Mouse (Mus musculus): ENCODE results near the gene Ralgds.
A peak's percentile ranks its signal among the peaks of the same experiment; 100 is the strongest.

Ralgds gene

DNA sequence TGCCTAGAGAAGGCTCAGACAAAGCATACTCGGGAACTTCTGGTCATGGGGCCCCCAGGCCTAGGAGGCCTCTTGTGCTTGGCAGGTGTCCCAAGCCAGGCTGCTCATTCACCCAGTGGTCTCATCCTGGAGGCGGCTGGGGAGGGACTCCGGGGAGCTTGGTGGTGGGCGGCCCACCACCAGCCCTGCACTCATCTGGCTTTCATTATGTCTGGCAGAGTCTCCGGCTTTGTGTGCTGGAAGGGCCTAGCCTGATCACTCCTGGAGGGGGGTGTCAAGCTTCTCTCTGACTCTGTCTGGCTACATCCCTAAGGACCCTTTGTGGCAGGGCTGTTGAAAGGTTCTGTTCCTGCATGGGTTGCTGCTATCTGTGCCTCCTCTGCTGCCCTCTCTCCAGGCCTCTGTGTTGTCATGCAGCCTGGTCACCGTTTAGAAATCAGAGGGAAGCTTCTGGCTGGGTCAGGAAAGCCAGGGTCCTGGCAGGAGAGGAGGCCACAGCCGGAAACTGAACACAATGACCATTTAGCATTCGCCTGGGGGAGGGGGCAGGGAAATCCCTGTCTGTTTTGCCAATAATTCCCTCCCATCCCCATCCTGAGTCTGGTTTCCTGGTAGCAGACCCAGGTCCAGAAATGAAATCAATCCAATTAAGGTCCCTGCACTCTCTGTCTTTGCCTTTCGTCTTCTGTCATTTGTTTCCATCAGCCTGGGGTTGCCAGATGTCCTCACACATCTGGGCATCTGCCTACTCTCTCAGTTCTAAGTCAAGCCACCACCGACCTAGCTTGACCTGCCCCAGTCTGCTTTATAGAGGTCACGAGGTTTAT is 21.7 kb downstream of the Ralgds start:
- no peak for DNase-seq

GRCm38 (mm10) chr2:28535263-28535540 is 22.3 kb downstream of the Ralgds start:
- DNase-seq, result no peak

DNA sequence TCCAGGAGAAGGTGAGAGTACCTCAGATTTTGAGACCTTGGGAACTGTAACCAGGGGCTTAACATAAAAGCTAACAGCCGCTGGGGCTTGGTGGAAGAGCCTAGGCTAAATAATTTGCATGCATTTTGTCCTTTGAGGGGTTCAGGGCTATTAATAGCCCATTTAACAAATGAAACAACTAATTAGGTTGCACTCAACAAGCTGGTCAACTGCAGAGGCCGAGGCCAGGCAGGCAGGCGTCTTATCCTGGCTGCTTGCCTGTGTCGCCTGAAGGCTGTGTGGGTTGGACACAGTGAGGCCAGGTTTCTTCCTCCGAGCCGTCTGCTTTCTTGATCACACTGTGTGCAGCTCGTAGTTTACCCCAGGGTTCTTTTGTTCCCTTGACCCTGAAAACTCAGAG is 22.7 kb downstream of the Ralgds start:
- DNase-seq, result no peak

GRCm38 (mm10) chr2:28536166-28536565 is 23.2 kb downstream of the Ralgds start:
- no peak for DNase-seq

DNA sequence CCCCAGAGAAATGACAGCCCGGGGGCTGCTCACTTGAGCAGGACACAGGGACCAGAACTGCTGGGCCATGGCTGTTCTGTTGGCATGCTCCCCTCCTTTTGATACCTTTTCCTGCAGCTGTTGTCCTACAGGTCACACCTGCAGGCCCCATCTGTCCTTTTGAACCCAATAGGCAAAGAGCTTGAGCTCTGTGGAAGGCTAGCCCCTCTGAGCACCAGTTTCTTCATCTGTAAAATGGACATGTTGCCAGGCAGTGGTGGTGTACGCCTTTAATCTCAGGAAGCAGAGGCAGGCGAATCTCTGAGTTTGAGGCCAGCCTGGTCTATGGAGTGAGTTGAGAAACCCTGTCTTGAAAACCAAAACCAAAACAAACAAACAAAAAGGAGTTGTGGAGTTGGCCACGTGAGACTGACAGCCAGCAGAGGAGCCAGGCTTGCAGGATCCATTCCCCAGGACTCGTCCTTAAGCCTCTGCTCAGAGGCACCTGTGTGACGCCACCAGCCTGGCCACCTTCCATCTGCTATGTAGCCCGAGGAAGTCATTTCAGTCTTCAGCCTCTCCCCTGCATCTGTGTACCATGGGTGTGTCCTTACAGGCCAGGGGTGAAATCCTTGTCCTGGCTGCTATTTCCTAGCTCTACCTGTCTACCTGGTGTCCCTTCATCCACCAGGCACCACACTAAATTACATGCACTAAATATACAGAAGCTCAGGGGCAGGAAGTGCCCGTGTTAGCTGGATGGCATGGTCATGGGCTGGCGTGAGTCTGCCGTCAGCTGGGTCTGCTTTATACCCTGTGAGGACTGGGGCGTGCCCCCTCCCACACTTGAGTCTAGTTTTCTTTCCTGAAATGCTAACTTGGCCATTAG is 24.1 kb downstream of the Ralgds start:
- no peak for DNase-seq

DNA sequence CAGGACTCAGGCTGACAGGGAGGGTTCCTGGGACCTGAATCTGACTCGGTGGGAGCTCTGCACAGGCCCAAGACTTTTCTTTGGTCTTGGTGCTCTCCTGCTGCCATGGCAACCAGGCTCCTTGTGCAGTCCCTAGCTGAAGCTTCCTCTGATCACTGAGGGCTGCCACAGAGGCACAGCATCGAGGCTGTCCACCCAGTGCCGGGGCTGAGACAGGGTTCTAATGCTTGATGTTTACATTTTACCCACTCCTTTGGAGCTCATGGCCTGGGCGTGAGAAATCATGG is 24.7 kb downstream of the Ralgds start:
- no peak for DNase-seq

DNA sequence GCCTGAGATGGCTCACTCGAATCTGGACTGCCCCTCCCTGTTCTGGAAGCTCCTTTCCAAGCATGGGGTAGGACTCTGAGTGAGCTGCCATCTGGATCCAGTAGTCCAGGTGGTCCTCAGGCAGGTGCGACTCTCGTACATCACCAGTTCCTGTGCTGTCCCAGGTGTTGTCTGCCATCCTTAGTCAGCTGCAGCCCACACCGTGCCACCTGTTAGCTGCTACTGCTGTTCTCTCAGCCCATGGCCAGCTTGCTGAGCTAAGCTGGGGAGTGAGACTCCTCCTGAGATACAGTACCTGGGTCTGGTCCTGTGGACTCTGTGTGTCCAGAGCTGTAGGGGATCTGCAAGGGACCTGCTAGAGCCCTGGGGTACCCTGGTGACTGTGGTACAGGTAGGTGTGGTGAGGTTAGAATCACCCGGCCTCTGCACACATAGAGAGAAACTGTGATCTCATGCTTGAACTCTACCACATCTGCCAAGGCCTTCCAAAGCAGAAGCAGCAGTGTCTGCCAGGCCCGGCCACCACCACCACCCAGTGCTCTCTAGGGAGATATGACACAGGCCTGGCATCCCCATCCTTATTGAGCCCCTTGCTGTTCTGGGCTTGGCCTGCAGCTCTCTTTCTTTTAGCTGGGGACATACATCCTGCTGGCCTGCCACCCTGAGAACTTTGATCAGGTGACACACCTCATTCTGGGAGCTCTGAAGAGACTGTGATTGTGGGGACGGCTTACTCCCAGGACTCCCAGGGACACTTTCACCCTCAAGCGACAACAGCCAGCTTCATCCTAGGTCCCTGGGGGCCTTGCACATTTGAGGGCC is 25.3 kb downstream of the Ralgds start:
- no peak for DNase-seq

GRCm38 (mm10) chr2:28538817-28539128 is 25.8 kb downstream of the Ralgds start:
- no peak for DNase-seq

DNA sequence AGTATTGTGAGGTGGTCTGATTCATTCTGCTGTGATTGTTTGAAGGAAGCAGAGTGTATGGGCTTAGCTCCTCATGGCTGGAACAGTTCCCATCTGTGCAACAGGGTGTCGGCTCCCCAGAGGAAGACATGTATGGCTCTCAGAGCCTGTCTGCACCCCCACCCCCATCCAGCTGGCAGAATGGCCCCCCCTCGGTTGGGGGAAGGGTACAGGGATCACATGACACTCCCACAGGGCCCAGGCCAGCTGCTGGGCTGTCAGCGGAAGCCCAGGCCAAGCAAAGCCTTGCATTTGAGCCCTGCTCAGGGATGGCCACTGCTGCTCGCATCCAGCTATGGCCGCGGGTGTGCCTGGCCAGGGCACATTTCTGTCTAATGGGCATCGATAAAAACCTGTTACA is 26.3 kb downstream of the Ralgds start:
- peak; percentile 42 for DNase-seq

DNA sequence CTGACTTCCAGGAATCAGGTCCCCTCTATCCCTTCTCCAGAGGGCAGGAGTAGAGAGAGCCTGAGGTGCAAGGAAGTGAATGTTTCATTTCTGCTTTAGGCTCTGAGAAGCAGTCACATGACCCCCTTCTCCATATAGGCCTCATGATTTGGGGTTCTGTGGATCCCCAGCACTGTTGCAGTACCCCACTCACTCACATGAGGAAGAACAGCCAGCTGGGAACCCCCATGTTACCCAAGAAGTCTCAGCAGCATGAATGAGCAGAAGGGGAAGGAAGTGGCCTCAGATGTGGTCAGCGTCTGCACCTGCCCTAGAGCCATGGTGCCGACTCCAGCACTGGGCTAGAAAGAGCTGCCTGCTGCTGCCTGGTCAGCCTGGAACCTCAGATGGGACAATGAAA is 27.0 kb downstream of the Ralgds start:
- DNase-seq, result peak; percentile 56

DNA sequence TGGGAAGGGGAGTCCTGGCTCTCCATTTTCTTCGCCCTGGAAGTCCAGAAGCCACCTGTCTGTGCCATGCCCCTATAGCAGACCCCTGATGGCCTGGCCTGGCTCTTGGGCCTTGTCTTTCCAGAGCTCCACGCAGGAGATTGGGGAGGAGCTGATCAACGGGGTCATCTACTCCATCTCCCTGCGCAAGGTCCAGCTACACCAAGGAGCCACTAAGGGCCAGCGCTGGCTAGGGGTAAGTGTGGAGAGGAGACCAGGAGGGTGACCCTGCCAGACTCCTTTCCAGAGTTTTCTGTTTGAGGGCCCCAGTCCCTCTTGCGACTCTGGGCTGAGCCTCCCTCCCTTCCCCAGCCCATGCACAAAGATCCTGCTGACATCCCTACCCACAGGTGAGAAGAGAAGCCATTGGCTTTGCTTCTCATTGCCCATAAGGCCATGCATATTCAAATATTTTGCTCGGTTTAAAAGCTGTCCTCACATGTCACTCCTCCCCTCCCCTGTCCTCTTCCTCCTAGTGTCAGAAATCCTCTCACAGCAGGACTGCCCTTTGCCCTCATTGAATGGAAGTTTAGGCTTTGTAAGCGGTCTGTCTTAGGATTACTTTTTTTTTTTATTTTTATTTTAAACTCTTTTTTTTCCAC is 27.8 kb downstream of the Ralgds start:
- no peak for DNase-seq

- no peak for DNase-seq
These were observed 31.0 kb downstream of the Ralgds start for GRCm38 (mm10) chr2:28543894-28544293.

DNA sequence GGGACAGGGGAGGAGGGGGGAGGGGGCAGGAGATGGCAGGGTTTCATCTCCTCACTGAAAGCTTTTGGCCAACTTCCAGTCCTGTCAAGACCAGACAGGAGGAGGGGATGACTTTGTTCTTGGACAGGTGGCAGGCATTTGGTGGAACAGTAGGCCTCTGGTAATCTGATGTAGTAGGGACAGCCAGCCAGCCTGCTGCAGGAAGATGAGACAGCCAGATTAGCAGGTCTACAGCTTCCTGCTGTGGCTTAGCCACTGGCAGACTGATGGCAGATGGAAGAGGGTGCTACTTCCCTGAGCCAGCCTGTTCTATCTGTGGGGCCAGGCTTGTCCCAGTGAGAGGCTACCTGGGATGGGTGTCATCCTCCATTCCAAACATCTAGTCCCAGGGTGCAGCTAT is 33.1 kb downstream of the Ralgds start:
- DNase-seq, result no peak

DNA sequence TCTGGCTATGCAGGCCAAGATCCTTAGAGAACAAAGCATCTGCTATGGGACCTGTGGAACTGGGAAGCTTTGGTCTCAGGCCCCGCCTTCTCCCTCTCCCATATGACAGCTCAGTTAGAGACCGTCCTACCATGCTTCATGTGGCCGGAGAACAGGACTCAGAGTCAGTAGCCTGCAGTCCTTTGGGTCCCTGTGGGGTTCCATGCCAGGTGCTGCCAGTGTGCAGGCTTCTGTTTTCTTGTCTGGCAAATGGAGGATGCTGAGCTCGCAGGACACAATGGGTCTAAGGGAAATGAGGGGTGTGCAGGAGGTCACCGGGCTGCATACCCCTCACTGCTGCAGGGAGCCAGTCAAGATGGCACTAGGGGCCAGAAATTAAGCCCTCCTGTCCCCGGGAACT is 33.6 kb downstream of the Ralgds start:
- DNase-seq, result no peak

DNA sequence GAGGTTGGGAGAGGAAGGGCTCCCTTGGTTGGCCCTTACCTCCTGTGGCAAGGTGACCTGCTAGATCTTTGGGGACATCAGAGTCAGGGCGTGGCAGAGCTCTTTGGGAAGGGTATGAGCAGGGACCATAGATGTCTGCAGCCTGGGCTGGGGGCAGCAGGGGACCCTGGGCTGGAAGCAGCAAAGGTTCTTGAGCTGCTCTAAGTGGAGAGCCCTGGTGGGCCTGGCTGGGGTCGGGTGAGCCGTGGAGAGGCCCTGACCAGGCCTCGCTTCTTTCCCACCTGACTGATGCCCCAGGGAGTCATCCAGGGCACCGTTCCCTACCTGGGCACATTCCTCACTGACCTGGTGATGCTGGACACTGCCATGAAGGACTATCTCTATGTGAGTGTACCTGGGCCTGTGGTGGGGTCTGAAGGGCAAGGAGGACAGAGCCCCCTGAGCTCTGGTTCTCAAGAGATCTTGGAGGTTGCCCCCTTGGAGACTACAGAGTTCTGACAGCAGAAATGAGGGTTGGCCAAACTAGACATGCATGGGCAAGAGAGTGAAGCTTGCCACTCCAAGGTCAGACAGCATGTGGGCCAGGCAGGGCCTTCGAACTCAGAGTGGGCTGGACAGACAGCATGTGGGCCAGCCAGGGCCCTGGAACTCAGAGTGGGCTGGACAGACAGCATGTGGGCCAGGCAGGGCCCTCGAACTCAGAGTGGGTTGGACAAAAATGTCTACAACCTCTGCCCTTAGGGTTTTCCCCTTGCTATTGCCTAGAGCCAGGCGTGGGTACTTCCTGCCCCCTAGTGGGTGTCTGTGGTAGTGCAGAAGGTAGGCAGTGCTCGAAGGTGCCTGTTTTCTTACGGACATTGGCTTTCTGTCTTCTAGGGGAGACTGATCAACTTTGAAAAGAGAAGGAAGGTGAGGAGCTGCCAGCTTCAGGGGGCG is 34.6 kb downstream of the Ralgds start:
- peak; percentile 91 for DNase-seq

- DNase-seq, result no peak
These were observed 36.2 kb downstream of the Ralgds start for GRCm38 (mm10) chr2:28549157-28549556.

DNA sequence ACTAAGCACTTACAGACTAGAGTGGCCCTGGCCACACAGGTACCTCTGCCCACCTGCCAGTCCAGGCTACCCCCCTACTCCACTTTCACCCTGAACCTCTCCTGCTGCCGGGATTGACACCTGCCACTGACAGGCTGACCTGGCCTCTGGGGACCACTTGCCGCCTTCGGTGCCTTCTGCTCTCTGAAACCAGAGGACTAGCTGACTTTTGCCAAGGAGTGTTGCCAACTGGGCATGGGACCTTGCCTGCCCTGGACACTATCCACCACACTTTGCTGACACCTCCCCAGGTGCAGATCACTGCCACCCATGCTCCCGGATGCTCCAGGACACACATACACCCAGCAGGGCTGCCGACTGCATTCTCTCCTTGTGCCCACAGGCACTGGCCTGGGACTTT is 39.4 kb downstream of the Ralgds start:
- DNase-seq, result no peak

DNA sequence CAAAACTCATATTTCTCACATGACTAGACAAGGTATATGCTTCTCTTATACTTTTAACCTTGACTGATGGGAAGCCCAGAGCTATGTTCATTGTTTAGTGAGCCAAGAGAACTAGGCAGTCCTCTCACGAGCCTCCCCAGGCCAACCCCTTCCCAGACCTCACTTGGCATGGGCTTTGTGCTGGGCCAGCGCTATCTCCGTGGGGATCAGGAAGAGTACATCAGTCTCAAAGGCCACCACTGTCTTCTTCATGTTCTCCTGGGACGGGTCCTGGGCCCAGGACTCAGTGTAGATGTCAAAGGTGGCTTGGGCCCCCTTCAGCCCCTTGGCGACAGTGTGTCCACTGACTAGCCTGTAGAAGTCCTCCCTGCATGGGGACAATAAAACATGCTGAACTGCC is 44.5 kb downstream of the Ralgds start:
- DNase-seq, result no peak

DNA sequence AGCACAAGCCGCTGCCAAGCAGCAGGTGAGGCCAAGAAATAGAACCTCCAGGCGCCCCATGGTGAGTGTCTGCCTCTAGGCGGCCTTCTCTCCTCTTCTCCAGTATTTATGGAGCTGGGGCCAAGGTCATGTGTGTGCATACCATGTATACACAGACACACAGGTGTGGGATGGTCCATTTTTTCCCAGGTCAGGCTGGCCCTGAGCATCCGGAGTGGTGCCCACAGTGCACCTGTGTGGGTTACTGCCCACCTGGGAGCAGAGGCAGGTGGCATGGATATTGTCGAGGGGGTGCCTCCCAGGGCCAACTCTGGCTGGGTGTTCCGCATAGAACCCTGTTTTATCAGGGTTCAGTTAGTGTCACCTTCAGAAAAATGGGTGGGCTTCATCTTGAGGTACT is 50.4 kb downstream of the Ralgds start, which contains the start of gene Cel:
Cel (minus strand) TSS at position 101 of the 400 bp plus-strand sequence.
- DNase-seq, result no peak

- no peak for DNase-seq
These were observed 50.9 kb downstream of the Ralgds start for GRCm38 (mm10) chr2:28563830-28564229.

- no peak for DNase-seq
These were observed 51.5 kb downstream of the Ralgds start for GRCm38 (mm10) chr2:28564380-28564779.

DNA sequence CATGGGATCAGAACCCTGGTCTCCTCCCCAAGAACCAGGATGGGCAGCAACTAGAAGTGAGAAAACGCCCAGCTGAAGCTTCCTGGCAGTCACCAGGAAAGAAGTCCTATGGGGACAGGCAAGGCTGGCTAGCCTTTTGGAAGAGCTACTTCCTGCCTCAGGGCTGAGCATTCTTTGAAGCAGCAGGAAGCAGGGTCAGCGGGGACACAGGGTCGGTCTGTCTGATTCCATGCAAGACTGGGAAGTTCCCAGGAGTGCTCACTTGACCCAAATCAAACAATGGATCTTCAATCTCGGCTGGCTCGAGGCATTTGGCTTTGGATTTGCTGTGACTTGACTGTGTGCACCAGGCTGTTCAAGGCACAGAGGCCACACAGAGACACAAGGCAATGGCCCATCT is 53.6 kb downstream of the Ralgds start:
- no peak for DNase-seq

All from thymus, postnatal 4 days (tissue).